Mouse (Mus musculus): ENCODE measurements around the gene Zic3. TPM values are rescaled to one million over a fixed set of nuclear protein-coding genes. Genes with fewer than 3 reads are reported as not detected.

Gene Zic3
- not detected for polyA plus RNA-seq (2017; shearing (Covaris generic))

DNA sequence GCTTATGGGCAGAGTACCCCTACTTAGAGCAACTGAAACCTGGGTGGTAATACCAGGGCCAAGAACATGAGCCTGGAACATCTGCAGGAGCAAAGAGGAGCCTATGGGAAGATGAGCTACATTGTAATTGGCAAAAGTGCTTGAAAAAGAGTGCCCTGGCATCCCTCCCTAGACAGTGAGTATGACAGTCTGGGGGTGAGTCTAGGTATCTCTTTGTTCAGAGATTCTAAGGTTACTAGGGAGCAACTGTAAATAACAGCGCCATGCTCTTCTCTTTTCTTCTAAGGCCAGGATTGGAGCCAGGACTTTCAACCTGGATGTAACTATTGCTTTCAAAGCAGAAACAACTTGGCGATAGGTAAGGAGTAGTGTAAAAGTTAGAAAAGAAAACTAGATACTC, at the start of gene Zic3:
Gene Zic3 (plus strand): TSS at position 301 of the 400 bp plus-strand sequence.
- ATAC-seq: no peak

GRCm38 (mm10) chrX:57982351-57982750, 40.1 kb upstream of the Zic3 start:
- no peak for ATAC-seq

- no peak for ATAC-seq
Observed at GRCm38 (mm10) chrX:57987455-57988109, 34.9 kb upstream of the Zic3 start.

- ATAC-seq: no peak
Observed at GRCm38 (mm10) chrX:58013391-58013790, 9.1 kb upstream of the Zic3 start.

- no peak for ATAC-seq
Observed at GRCm38 (mm10) chrX:58014093-58014492, 8.4 kb upstream of the Zic3 start.

DNA sequence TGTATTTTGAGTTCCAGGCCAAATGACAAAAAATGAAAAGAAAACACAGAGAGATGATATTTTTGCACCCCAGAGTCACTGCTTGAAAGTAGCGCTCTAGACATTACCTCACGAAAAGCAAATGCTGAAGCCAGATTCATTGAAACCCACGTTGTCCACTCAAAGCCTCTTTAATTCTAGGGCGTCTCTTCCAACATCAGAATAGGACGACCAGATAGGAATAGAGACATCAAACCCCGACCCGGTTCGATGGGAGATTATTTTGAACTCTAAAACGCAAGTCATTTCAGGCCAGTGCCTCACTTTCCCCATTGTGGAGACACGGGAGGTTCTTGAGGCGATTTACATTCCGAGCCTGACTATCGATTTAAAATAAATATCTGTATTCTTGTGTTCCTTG, 7.7 kb upstream of the Zic3 start:
- no peak for ATAC-seq

DNA sequence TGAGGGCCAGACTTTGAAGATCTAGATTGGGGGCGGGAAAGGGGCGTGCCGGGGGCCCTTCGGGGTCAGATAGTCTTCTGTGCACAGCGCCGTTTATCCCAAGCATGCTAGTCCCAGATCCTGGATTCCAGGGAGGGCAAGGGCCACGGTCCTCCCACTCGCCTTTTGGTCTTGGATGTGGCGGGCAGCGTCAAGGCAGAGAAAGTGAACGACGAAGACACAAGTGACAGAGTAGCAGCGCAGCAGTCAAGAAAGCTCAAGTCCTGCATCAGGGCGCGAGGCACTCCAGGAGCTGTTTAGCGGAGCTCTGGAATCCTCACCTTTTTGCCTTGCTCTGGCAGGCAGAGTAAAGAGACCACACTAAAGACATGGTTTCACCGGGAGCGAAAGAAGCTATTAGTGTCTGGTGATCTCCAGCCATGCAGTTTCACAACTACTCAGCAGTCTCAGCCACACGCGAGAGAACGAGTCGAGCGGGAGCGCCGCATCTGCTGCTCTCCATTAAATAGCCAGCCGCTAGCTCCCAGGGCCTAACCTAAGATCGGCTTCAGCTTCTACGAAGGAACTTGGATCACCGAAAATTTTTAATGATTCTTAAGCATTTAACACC, 7.1 kb upstream of the Zic3 start:
- ATAC-seq: no peak

GRCm38 (mm10) chrX:58018720-58019119, 3.8 kb upstream of the Zic3 start:
- no peak for ATAC-seq

GRCm38 (mm10) chrX:58019257-58019953, 3.1 kb upstream of the Zic3 start:
- no peak for ATAC-seq

DNA sequence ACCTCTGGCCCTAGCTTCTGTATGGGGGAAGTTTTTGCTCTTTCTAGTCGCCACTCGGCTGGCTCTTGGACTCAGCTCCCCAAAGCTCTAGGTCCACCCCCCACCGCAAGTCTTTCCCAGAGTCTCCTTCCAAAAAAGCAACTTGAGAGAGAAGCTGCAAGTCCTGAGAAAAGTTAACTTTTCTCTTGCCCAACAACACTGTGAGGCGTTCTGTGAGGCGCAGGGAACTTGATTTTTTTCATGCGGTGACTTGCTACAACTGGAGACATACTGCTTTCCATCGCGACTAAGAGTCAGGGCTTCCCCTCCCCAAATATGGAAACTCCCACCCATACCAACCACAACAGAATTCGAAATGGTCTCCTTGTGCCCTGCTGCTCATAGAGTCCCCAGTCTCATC, 5.1 kb downstream of the Zic3 start:
- no peak for ATAC-seq

DNA sequence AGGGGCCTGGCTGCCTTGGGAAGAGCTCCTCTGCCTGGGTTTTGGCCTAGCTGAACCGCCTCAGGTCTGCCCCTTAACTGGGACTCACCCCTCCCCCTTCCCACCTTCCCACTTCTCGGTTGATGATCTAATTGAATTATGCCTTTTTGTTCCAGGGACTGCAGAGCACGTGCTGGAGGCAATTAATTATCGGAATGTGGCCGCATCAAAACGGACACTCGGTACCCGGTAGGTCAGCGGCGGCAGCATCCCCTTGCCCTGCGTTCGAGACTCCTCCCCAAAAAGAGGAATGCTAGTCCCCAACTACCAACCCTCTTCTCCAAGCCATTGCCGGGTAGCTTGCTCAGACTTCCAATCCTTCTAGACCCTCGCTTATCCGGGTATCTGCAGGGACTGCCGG, 5.6 kb downstream of the Zic3 start:
- ATAC-seq: no peak

GRCm38 (mm10) chrX:58028858-58029257, 6.4 kb downstream of the Zic3 start:
- ATAC-seq: no peak

GRCm38 (mm10) chrX:58030100-58030834, 7.8 kb downstream of the Zic3 start:
- no peak for ATAC-seq

GRCm38 (mm10) chrX:58030835-58031670, 8.6 kb downstream of the Zic3 start:
- no peak for ATAC-seq

- no peak for ATAC-seq
Observed at GRCm38 (mm10) chrX:58031671-58032605, 9.4 kb downstream of the Zic3 start.

- ATAC-seq: no peak
Observed at GRCm38 (mm10) chrX:58032622-58033021, 10.1 kb downstream of the Zic3 start.

DNA sequence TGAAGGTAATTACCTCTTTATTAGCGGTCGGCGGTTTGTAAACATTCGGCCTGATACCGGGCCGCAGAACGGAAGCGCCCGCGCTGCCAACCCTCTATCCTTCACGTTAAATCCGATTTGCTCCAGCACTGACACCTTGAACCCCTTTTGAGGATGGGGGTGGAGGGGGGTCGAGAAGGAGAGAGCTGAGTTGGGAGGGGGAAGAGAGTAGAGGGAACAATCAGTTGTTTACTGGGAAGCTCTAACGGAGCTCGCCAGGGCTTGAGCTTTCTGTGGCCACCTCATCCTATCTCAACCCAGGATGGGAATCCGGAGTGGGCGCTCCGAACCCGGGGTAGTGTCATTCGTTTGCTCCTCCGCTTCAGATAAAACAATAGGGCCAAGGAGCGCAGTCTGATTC, 11.0 kb downstream of the Zic3 start:
- ATAC-seq: no peak

- ATAC-seq: no peak
Observed at GRCm38 (mm10) chrX:58038061-58039007, 15.8 kb downstream of the Zic3 start.

DNA sequence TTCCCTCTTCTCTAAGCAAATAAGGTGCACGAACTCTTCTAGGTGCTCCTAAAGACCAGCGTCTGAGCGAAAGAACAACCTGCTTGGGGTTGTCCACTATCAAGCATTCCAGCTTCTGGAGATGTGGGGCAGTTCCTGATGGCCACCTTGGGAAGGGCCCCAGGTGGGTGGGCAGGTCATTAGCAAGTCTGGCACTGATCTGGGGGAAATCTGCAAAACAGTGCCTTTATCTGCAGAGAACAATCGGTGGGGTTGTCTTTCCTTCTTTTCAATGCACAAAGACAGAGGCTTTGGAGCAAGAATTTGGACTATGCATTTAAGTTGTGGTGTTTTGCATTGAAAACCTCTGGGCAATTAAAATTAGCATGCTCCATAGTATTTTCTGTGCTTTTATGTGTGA, 17.2 kb downstream of the Zic3 start:
- no peak for ATAC-seq

DNA sequence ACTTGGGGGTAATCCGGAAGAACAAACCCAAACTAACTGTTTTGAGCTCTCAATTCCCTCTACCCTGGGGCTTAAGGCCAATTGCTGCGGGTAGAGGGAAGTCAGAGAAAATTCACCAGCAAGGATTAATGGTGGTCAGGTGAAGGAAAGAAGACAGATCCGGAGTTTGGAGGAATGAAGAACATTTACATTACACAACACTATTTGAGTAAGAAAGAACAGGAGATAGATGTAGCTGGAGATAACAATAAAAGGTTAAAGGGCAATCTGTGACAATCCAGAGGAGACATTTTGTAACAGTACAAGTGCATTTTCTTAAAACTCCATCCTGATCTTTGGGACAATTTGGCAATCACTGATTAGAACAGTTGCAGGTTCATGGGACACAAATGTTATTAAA, 19.4 kb downstream of the Zic3 start:
- ATAC-seq: no peak
